Mouse (Mus musculus): ENCODE data around the gene Nkain2. TPM values are rescaled to one million over a fixed set of nuclear protein-coding genes. Genes with fewer than 3 reads are reported as not detected.
"Not testable (repeated sequence)": the region's sequence is repeated elsewhere in the genome, so short reads cannot be mapped to it uniquely, and the experiment has no call there.

Gene Nkain2
- polyA plus RNA-seq, 1 experiment from 2014 or later = 2.3 TPM

GRCm38 (mm10) chr10:31931961-31932360 is 958.3 kb downstream of the Nkain2 start:
- no peak overlapping the region for H3K4me3 ChIP-seq (ENCODE audit: low read depth, low read length)
- H3K9ac ChIP-seq (ENCODE audit: low read length) = no peak overlapping the region
- H3K27ac ChIP-seq (ENCODE audit: low read depth) = no peak overlapping the region
- no peak for ATAC-seq (replicated peaks; ENCODE audit: low FRiP score, low TSS enrichment, low read depth)
- 0 out of 2 replicates have a peak, but pooled peaks cover 4% of the 10 kb centered on the region for H3K4me1 ChIP-seq (replicated peaks; ENCODE audit: control insufficient read depth, insufficient read depth, low read length)
- no peaks in the 10 kb centered on the region for H3K9me3 ChIP-seq (ENCODE audit: control insufficient read depth, low read length)
- no peak overlapping the region for H3K4me2 ChIP-seq (ENCODE audit: low read length)
- H3K36me3 ChIP-seq (ENCODE audit: control insufficient read depth, insufficient read depth, low read length) = no peaks in the 10 kb centered on the region
- H3K27me3 ChIP-seq (replicated peaks; ENCODE audit: control insufficient read depth, insufficient read depth, low read length) = no peaks in the 10 kb centered on the region
- no peak for DNase-seq (ENCODE audit: low spot score)
- 96% methylated on average over 2 of the region's 2 CpGs for WGBS

- ATAC-seq (replicated peaks; ENCODE audit: low FRiP score, low TSS enrichment, low read depth) (no peak), DNase-seq (ENCODE audit: low spot score) (no peak)
- Histone ChIP-seq H3K27me3 (replicated peaks; ENCODE audit: control insufficient read depth, insufficient read depth, low read length) (no peaks in the 10 kb centered on the region), H3K4me2 (ENCODE audit: low read length) (no peak overlapping the region), H3K9me3 (ENCODE audit: control insufficient read depth, low read length) (no peaks in the 10 kb centered on the region), H3K9ac (ENCODE audit: low read length) (no peak overlapping the region), H3K4me1 (replicated peaks; ENCODE audit: control insufficient read depth, insufficient read depth, low read length) (0 out of 2 replicates have a peak, but pooled peaks cover 4% of the 10 kb centered on the region), H3K36me3 (ENCODE audit: control insufficient read depth, insufficient read depth, low read length) (no peaks in the 10 kb centered on the region), H3K27ac (ENCODE audit: low read depth) (no peak overlapping the region), H3K4me3 (ENCODE audit: low read depth, low read length) (no peak overlapping the region)
- 38% methylated on average over 5 of the region's 5 CpGs for WGBS
These were observed 962.6 kb downstream of the Nkain2 start for GRCm38 (mm10) chr10:31927657-31928056.

- not testable (repeated sequence) for DNase-seq (ENCODE audit: low spot score); H3K27me3 ChIP-seq (replicated peaks; ENCODE audit: control insufficient read depth, insufficient read depth, low read length); H3K9me3 ChIP-seq (ENCODE audit: control insufficient read depth, low read length); H3K4me2 ChIP-seq (ENCODE audit: low read length); H3K36me3 ChIP-seq (ENCODE audit: control insufficient read depth, insufficient read depth, low read length); ATAC-seq (replicated peaks; ENCODE audit: low FRiP score, low TSS enrichment, low read depth); H3K4me3 ChIP-seq (ENCODE audit: low read depth, low read length); H3K4me1 ChIP-seq (replicated peaks; ENCODE audit: control insufficient read depth, insufficient read depth, low read length); H3K9ac ChIP-seq (ENCODE audit: low read length); H3K27ac ChIP-seq (ENCODE audit: low read depth)
- 88% methylated on average over 3 of the region's 3 CpGs for WGBS
These were observed 969.4 kb downstream of the Nkain2 start for GRCm38 (mm10) chr10:31920901-31921300.

DNA sequence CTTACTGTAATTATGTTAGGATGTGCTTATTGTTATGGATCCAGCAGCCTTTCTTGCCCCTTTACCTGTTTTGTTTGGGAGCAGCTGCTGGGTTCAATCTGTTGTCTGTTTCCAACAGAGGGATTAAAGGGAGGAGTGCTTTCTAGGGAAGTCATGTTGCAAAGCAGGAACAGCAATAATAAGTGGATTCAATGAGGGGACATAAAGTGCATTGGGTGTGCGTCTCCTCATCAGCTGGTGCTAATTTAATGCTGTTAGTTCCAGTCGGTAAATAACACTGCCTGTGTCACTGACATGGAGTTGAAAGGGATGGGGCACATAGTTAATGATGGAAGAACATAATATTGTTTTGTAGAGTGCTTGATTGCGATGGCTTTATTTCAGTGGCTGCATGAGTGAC is 982.8 kb downstream of the Nkain2 start:
- no peak overlapping the region for H3K4me3 ChIP-seq (ENCODE audit: low read depth, low read length)
- 72% methylated on average over 3 of the region's 3 CpGs for WGBS
- H3K36me3 ChIP-seq (ENCODE audit: control insufficient read depth, insufficient read depth, low read length) = no peaks in the 10 kb centered on the region
- no peak overlapping the region for H3K4me2 ChIP-seq (ENCODE audit: low read length)
- no peaks in the 10 kb centered on the region for H3K4me1 ChIP-seq (replicated peaks; ENCODE audit: control insufficient read depth, insufficient read depth, low read length)
- H3K9ac ChIP-seq (ENCODE audit: low read length) = no peak overlapping the region
- H3K27ac ChIP-seq (ENCODE audit: low read depth) = no peak overlapping the region
- H3K9me3 ChIP-seq (ENCODE audit: control insufficient read depth, low read length) = no peaks in the 10 kb centered on the region
- no peaks in the 10 kb centered on the region for H3K27me3 ChIP-seq (replicated peaks; ENCODE audit: control insufficient read depth, insufficient read depth, low read length)
- no peak for ATAC-seq (replicated peaks; ENCODE audit: low FRiP score, low TSS enrichment, low read depth)
- no peak for DNase-seq (ENCODE audit: low spot score)

GRCm38 (mm10) chr10:31899501-31899900 is 990.8 kb downstream of the Nkain2 start:
- Histone ChIP-seq H3K27me3 (replicated peaks; ENCODE audit: control insufficient read depth, insufficient read depth, low read length) (no peaks in the 10 kb centered on the region), H3K4me1 (replicated peaks; ENCODE audit: control insufficient read depth, insufficient read depth, low read length) (no peaks in the 10 kb centered on the region), H3K27ac (ENCODE audit: low read depth) (no peak overlapping the region), H3K36me3 (ENCODE audit: control insufficient read depth, insufficient read depth, low read length) (no peaks in the 10 kb centered on the region), H3K4me2 (ENCODE audit: low read length) (no peak overlapping the region), H3K9ac (ENCODE audit: low read length) (no peak overlapping the region), H3K9me3 (ENCODE audit: control insufficient read depth, low read length) (no peaks in the 10 kb centered on the region), H3K4me3 (ENCODE audit: low read depth, low read length) (no peak overlapping the region)
- ATAC-seq (replicated peaks; ENCODE audit: low FRiP score, low TSS enrichment, low read depth) = peak; percentile 72
- WGBS = 16% methylated on average over 2 of the region's 2 CpGs
- DNase-seq (ENCODE audit: low spot score) = no peak

DNA sequence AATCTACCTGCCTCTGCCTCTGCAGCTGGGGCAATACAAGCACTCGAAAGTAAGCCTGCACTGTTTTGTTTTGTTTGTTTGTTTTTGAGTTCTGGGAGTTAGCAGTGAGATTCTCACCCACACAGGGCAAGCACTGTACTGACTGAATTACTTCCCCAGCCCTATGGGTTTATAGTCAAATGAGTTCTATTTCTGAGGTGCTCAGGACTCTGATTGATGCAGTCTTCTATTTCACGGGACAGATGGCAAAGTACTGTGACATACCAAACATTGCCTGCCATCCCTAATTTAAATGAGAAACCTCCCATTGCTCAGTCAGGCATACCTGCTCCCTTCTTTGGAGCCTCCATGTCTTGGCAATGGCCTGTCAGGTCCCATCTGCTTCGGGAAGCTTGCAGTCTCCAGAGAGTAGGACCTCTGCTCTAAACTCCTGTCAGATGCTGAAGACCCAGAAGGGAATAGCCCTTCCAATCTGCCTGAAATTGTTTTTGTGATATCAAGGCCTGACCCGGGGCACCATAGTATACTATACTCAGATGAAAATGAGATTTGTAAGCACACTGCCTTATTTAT is 1016.9 kb downstream of the Nkain2 start:
- no peaks in the 10 kb centered on the region for H3K27me3 ChIP-seq (replicated peaks; ENCODE audit: control insufficient read depth, insufficient read depth, low read length)
- no peak for DNase-seq (ENCODE audit: low spot score)
- no peak overlapping the region for H3K4me3 ChIP-seq (ENCODE audit: low read depth, low read length)
- 70% methylated on average over 4 of the region's 4 CpGs for WGBS
- H3K36me3 ChIP-seq (ENCODE audit: control insufficient read depth, insufficient read depth, low read length) = no peaks in the 10 kb centered on the region
- no peaks in the 10 kb centered on the region for H3K9me3 ChIP-seq (ENCODE audit: control insufficient read depth, low read length)
- H3K9ac ChIP-seq (ENCODE audit: low read length) = no peak overlapping the region
- H3K27ac ChIP-seq (ENCODE audit: low read depth) = no peak overlapping the region
- H3K4me2 ChIP-seq (ENCODE audit: low read length) = no peak overlapping the region
- no peaks in the 10 kb centered on the region for H3K4me1 ChIP-seq (replicated peaks; ENCODE audit: control insufficient read depth, insufficient read depth, low read length)
- no peak for ATAC-seq (replicated peaks; ENCODE audit: low FRiP score, low TSS enrichment, low read depth)

DNA sequence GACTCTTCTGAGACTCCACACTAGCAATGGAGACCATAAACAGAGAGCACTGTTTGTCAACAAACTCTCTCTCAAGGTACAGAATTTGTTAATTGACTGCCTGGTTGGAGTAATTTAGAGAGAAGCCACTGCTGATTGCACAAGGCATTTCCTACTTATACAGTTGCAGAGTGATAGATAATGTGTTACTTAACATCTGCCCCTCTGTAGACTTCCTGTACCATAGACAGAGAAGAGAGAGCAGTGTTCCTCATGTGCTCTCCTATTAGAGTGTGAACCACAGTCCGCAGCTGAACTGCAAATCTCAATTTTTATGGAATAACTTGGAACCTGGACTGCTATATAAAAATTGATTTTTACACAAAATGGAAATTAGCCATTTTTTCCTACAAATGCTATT is 1022.0 kb downstream of the Nkain2 start:
- WGBS = 86% methylated on average over 1 of the region's 1 CpGs
- H3K9ac ChIP-seq (ENCODE audit: low read length) = no peak overlapping the region
- H3K27ac ChIP-seq (ENCODE audit: low read depth) = no peak overlapping the region
- H3K27me3 ChIP-seq (replicated peaks; ENCODE audit: control insufficient read depth, insufficient read depth, low read length) = no peaks in the 10 kb centered on the region
- no peak for ATAC-seq (replicated peaks; ENCODE audit: low FRiP score, low TSS enrichment, low read depth)
- H3K4me2 ChIP-seq (ENCODE audit: low read length) = no peak overlapping the region
- no peaks in the 10 kb centered on the region for H3K9me3 ChIP-seq (ENCODE audit: control insufficient read depth, low read length)
- no peak overlapping the region for H3K4me3 ChIP-seq (ENCODE audit: low read depth, low read length)
- H3K4me1 ChIP-seq (replicated peaks; ENCODE audit: control insufficient read depth, insufficient read depth, low read length) = no peaks in the 10 kb centered on the region
- no peaks in the 10 kb centered on the region for H3K36me3 ChIP-seq (ENCODE audit: control insufficient read depth, insufficient read depth, low read length)
- no peak for DNase-seq (ENCODE audit: low spot score)

DNA sequence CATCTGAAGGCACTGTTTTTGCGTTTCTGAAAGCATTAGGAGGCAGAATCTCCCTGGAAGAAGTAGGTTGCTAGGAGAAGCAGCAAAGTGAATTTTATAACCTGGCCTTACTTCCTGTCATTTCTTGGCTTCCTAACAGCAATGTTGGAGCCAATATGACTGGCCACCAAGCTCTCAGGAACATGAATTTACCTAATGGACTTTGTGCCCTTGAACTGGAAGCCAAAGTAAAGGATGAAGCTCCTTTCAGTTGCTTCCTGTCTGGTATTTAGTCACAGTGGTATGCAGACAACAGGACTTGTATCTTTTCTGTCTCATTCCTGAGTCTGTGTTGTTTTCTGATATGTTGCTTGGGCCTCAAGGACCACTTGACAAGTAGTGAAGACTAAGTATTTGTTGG is 1063.2 kb downstream of the Nkain2 start:
- 80% methylated on average over 1 of the region's 1 CpGs for WGBS
- H3K36me3 ChIP-seq (ENCODE audit: control insufficient read depth, insufficient read depth, low read length) = no peaks in the 10 kb centered on the region
- DNase-seq (ENCODE audit: low spot score) = no peak
- no peaks in the 10 kb centered on the region for H3K4me1 ChIP-seq (replicated peaks; ENCODE audit: control insufficient read depth, insufficient read depth, low read length)
- no peak overlapping the region for H3K9ac ChIP-seq (ENCODE audit: low read length)
- H3K4me2 ChIP-seq (ENCODE audit: low read length) = no peak overlapping the region
- H3K9me3 ChIP-seq (ENCODE audit: control insufficient read depth, low read length) = no peaks in the 10 kb centered on the region
- H3K4me3 ChIP-seq (ENCODE audit: low read depth, low read length) = no peak overlapping the region
- no peaks in the 10 kb centered on the region for H3K27me3 ChIP-seq (replicated peaks; ENCODE audit: control insufficient read depth, insufficient read depth, low read length)
- ATAC-seq (replicated peaks; ENCODE audit: low FRiP score, low TSS enrichment, low read depth) = no peak
- H3K27ac ChIP-seq (ENCODE audit: low read depth) = no peak overlapping the region

DNA sequence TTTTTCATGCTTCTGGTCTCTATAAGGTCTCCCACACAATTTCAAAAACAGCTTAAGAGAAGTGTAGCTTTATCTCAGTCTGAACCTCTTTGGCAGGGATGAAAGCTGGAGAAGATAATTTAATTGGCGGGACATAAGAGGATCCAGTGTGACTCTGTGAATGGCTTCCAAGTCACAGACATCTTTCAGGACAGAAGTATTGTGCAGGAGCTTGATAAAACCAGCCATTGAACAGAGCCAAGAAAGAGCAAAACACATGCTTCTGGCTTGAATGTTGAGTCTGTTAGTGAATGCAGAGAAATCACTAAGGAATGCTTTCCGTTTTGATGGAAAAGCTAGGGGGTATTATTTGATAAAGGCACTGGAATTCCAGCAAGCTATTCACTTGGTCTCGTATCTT is 1077.7 kb downstream of the Nkain2 start:
- WGBS = 68% methylated on average over 3 of the region's 3 CpGs
- no peak overlapping the region for H3K4me3 ChIP-seq (ENCODE audit: low read depth, low read length)
- no peaks in the 10 kb centered on the region for H3K36me3 ChIP-seq (ENCODE audit: control insufficient read depth, insufficient read depth, low read length)

More for the DNA sequence above, 1077.7 kb downstream of the Nkain2 start:
- Histone ChIP-seq H3K27ac (ENCODE audit: low read depth) (no peak overlapping the region), H3K4me2 (ENCODE audit: low read length) (no peak overlapping the region), H3K9me3 (ENCODE audit: control insufficient read depth, low read length) (no peaks in the 10 kb centered on the region), H3K27me3 (replicated peaks; ENCODE audit: control insufficient read depth, insufficient read depth, low read length) (no peaks in the 10 kb centered on the region), H3K4me1 (replicated peaks; ENCODE audit: control insufficient read depth, insufficient read depth, low read length) (no peaks in the 10 kb centered on the region), H3K9ac (ENCODE audit: low read length) (no peak overlapping the region)
- DNase-seq (ENCODE audit: low spot score) = no peak
- ATAC-seq (replicated peaks; ENCODE audit: low FRiP score, low TSS enrichment, low read depth) = no peak

Data from intestine, embryonic 14.5 days (tissue).